Mouse (Mus musculus): ENCODE data around the gene Npl.
"Not testable (repeated sequence)": the region's sequence is repeated elsewhere in the genome, so short reads cannot be mapped to it uniquely, and the experiment has no call there.

Npl gene

DNA sequence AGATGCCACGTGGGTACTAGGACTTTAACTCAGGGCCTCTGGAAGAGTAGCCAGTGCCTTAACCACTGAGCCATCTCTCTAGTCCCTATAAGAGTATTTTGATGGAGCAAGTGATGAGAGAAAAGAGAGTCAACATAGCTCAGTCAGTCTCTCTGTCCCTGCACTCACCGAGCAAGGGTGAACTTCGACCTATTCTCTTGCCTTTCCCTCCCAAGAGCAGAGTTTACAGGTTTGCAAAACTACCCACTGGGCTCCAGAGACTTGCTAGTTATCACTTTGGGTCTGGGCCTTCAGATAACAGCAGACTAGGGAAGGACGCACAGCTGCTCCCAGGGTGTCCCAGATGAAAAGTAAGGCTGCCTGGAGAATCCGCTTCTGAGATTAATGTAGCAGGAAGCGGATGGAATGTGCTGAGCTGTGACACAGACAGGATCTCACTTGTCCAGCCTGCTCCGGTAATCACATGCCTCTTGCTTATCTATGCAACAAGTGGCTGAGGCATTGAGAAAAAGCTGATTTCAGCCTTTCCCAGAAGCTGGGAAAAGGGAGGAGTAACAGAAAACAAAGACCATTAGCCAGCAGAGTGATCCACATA lies 7.0 kb downstream of the Npl start:
- no peak for DNase-seq (ENCODE audit: low read depth in 2 of 2, low spot score in 2 of 2)

DNA sequence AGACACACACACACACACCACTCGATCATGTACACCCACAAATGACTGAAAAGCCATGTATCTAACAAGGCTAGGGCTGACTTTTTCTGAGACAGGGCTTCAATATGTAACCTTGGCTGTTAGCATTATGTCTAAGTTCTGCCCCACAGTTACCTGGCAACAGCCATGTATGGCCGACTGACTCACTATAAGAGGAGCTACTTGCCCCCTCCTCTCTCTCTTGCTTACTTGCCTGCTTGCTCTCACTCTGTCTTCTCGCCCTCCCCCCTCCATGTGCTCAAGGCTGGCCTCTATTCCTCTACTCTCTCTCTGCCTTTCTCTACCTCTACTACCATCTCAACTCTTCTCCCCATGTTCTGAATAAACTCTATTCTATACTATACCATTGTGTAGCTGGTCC lies 9.1 kb downstream of the Npl start:
- DNase-seq (ENCODE audit: low read depth in 2 of 2, low spot score in 2 of 2), result no peak

DNA sequence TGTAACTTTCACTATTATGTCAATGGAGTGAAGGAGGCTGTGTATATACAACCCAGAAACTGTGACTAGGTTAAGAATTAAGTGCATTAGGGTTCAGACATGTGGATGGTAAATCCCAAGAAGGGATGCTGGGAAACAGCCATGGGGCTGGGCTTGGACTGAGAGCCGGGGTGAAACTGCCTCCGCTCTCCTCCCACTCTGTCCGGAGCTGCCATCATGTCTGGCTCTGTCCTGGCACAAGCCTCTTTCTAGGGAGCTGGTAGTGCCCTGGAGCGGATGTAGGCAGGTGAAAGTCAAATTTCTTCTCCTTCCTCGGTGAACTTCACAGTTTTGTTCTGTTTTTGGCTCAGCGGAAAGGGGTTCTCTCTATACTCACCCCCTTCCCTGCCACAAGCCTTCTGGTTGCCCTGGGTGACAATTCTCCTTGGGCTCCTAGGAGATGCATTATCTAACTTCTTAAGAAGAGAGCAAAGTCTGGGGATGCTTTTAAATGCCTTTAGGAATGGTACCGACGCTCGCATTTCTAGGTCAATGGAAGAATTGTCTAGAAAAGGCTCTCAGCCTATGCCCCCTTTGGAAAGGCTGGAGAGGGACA lies 10.0 kb downstream of the Npl start:
- DNase-seq (ENCODE audit: low read depth in 2 of 2, low spot score in 2 of 2), result no peak

DNA sequence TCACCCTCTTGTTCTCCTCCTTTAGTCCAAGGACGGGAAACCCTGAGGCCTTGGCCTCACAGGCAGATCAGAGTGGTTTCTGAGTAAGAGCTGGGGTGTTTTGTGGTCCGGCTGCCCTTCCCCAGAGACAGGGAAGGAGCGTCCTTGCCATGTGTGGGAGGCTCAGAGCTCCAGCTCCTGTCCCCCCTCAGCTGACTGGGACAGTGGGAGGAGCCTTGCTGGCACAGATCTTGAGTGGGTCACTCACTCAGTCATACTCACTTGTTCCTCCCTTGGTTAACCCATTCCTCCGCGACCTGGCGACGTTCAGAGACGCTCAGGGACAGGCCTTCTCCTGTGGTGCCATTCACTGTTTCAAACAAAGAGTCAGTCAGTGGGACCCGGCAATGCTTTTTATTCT lies 14.2 kb downstream of the Npl start:
- no peak for DNase-seq (ENCODE audit: low read depth in 2 of 2, low spot score in 2 of 2)

DNA sequence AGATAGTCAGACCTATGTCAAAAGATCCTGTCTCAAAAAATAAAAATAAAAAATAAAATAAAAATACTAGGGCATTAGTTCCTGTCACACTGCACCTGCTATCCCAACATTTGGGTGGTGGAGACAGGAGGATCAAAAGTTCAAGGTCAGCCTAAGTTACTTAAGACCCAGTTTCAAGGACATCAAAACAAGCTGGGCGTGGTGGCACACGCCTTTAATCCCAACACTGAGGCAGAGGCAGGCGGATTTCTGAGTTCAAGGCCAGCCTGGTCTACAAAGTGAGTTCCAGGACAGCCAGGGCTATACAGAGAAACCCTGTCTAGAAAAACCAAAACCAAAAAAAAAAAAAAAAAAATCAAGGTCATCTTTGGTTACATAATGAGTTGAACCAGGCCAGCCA lies 16.9 kb downstream of the Npl start:
- DNase-seq (ENCODE audit: low read depth in 2 of 2, low spot score in 2 of 2), result not testable (repeated sequence)

DNA sequence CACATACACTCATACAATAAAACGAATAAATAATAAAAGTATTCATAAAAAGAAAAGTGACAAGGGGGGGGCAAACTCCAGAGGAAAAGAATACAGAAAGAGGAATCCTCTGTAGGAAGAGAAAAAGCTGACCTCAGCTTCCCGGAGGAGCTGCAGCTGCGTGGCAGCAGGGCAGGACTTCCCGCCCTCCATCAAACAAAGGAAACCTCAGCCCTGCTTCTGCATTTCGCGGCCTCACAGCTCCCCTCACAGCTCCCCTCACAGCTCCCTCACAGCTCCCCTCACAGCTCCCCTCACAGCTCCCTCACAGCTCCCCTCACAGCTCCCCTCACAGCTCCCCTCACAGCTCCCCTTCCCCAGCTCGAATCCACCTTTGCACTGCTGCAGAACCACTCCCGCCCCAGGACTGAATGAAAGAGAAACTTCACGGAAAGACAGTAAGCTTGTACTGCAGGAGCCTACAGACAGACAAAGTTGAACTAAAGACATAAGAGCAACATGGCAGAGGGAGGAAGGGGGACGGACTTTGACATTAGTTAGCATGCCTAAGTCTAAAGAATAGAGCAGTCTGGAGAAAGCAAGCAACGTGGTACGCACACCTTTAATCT lies 17.5 kb downstream of the Npl start:
- DNase-seq (ENCODE audit: low read depth in 2 of 2, low spot score in 2 of 2), result no peak

DNA sequence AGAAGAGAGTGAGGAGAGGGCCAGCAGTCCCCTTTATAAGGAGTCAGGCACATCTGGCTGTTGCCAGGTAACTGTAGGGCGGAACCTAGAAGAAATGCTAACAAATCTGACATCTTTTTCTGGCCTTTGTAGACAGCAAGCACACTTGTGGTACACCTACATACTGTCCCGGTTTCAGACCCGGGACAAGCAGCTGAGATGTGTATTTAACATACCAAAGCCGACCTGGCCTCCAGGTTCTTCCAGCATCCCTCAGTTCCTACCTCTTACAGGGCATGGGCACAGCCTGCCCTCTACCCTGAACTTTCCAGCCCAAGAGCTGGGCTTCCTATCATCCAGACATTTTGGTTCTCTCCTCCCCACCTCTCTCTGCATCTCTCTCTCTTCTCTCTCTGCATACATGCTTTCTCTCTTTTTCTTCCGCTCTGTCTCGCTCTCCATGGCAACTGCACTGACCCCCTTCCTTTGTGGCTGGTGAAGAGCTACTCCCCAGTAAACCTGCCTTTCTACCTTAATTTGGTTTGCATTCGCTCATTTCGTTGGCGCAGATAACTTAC lies 18.1 kb downstream of the Npl start:
- DNase-seq (ENCODE audit: low read depth in 2 of 2, low spot score in 2 of 2), result no peak

DNA sequence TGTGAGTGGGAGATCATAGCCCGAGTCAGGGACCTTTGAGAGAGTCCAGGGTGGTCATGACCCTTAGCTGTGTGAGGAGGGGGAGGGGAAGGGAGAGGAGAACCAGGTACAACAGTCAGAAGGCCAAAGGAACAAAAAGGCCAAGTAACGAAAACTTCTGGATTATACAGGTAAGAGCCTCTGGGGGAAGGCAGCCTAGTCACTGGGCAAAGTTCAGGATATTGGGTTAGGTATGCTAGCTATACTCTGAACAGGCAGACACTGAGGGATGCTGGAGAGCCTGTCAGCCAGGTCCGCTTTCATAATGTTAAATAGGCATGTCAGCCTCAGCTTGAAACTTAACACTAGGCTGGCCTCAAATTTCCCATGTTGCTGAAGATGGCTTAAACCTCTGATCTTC lies 27.7 kb downstream of the Npl start:
- DNase-seq (ENCODE audit: low read depth in 2 of 2, low spot score in 2 of 2), result no peak

DNA sequence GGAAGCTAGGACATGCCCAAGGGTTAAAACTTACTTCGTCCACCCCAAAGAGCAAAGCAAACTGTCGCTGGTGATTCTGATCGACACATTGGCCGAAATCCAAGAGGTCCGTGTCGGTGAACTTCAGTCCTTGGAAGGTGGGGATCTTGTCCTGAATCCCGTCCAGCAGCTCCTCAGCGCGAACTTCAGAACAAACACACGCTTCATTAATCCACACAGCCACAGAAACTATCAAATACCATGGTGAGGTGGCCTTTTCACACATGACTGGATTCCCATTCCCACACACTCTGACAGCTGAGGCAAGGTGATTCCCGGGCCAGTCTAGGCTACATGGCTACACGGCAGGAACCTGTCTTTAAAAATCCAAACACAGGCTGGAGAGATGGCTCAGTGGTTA lies 34.5 kb downstream of the Npl start:
- DNase-seq (ENCODE audit: low read depth in 2 of 2, low spot score in 2 of 2), result no peak

DNA sequence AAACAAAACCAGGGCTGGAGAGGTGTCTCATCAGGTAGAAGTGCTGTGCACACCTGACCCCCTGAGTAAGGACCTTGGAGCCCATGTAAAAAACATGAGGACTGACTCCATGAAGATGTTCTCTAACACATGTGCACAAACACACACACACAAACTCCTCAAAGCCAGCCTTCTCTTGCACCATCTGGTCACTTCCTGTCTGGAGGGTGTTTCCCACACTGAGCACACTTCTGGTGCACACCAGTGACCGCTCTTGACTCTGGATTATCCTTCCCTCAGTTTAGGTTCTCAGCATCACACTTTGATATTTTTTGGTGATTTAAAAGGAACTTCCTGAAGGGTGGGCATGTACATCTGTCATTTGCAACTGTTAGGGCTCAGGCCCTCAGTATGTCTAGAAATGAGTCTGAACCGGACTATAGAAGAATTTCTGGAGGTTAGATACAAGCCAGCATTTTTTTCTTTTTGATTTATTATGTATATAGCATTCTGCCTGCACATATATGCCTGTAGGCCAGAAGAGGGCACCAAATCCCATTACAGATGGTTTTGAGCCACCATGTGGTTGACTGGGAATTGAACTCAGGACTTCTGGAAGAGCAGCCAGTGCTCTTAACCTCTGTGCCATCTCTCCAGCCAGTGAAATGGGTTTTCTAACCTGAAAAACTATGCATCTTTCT lies 39.4 kb downstream of the Npl start:
- no peak for DNase-seq (ENCODE audit: low read depth in 2 of 2, low spot score in 2 of 2)

DNA sequence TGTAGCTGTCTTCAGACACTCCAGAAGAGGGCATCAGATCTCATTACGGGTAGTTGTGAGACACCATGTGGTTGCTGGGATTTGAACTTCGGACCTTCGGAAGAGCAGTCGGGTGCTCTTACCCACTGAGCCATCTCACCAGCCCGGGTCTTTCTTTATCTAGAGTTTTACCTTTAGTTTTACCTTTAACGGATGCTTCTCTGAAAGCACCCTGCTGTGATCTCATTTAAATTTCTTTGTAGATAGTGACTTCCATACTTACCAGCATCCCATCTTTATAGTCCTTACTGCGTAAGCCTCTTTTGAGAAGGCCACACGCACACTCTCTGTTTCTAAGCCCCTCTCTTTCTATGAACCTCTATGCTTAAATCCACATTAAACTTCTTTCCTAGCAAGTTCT lies 40.3 kb downstream of the Npl start:
- not testable (repeated sequence) for DNase-seq (ENCODE audit: low read depth in 2 of 2, low spot score in 2 of 2)

DNA sequence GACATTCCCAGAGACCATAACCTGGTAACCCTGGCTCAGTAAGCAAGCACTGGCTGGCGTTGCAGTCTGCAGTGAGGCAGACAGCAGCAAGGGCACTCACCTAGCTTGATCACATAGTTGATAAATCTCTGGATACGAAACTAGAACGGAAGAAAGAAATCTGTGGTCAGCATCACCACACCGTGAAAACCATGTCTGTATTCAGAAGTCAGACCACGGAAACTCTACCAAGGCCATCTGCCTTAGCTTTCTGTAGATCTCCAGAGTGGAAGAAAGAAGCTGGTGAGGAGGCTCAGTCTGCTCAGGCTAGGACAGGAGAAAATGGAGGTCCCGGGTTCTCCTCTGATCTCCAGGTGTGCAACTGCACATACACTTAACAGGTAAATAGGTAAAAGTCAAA lies 40.8 kb downstream of the Npl start:
- DNase-seq (ENCODE audit: low read depth in 2 of 2, low spot score in 2 of 2), result no peak

DNA sequence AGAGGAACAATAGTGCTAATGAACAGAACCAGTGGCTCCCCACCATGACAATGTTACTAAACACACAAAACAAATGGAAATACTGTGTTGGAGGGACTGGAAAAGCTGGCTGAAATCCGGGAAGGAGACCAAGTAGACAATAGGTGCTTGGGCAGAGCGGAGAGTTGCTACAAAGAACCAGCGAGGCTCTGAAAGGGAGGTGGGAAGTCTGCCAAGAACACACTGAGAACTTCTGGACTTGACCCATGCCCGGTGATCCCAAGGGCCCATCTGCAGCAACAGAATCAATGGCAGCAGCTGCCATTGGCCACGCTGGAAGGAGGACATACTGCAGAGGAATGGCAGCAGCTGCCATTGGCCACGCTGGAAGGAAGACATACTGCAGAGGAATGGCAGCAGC lies 43.6 kb downstream of the Npl start:
- DNase-seq (ENCODE audit: low read depth in 2 of 2, low spot score in 2 of 2), result no peak

DNA sequence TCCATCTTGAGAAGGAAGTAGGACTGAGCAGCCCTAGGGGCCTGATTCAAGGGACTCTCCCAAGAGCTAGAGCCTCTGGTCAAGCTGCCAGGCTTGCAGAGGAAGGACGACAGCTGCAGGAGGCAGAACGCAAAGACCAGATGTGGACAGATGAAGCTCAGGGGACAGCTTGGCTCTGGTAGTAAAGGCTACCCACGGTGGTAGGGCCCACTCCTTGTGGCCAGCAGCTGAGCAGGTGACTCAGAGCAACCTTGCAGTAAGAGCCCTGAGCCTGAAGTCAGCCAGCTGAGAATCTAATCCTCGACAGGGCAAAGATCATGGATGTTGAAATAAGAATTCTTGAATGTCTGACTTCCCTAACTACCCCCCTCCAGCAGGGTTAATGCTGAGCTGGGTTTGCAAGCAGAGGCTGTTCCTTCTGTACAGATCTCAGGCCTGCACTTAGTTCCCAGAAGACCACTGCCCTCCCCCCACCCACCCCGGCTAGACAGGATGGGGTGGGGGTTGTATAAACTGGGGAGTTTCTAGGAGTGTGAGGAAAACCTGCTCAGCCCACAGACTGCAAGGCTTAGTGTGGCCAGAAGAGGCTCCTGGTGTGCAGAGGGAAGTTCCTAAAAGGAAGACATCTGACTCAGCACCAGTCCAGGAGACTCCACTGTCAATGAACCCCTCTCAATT lies 48.1 kb downstream of the Npl start:
- DNase-seq (ENCODE audit: low read depth in 2 of 2, low spot score in 2 of 2), result no peak

DNA sequence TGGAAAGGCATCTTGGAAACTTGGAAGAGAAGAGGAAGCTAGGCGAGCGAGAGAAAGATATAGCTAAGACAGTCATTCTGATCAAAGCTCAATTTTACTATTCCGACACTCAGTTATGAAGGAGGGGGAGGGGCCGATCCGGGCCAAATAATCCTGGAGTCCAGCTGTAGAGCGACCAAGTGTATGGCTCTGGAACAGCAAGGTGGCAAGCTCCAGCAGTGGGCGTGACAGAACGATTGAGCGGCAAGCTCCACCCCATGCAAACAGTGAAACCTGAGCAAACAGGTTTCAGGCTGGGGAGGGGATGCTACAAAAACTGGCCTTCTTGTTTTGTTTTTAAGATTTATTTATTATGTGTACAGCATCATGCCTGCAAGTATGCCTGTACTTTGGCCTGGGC lies 49.8 kb downstream of the Npl start:
- no peak for DNase-seq (ENCODE audit: low read depth in 2 of 2, low spot score in 2 of 2)

DNA sequence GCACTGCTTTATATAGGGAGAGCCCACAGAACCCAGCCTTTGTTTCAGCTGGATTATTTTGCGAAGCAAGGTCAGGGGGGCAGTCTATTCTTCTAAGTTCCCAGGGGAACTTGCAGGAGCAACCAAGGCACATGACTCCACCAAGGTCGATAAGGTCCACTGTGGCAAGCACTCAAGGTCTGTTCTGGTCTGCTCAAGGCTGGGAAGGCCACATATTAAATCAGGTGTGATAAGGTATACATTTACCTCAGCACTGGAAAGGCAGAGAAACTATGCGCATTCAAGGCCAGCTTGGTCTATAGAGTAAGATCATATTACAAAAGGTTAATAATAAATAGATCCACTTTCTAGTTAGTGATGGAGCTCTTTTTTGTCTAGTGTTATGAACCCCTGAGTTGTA lies 53.8 kb downstream of the Npl start:
- DNase-seq (ENCODE audit: low read depth in 2 of 2, low spot score in 2 of 2), result no peak

DNA sequence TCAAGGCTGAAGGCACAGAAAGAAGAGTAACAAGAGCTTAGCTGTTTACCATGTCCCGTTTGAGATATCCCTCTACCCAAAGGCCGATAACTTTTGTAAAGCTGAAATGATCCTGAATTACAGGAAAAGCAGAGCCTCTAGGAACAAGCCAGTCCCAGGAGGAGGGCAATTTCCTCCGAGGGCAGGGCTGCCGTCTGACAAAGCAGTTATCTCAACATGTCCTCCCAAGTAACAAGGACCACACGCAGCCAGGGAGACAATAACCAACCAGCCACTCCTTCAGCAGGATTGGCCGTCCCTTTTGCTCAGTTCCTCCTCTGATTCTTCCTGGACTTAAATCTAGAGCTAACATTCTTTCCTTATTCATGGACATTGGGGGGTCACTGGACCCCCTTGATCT lies 55.9 kb downstream of the Npl start:
- no peak for DNase-seq (ENCODE audit: low read depth in 2 of 2, low spot score in 2 of 2)

DNA sequence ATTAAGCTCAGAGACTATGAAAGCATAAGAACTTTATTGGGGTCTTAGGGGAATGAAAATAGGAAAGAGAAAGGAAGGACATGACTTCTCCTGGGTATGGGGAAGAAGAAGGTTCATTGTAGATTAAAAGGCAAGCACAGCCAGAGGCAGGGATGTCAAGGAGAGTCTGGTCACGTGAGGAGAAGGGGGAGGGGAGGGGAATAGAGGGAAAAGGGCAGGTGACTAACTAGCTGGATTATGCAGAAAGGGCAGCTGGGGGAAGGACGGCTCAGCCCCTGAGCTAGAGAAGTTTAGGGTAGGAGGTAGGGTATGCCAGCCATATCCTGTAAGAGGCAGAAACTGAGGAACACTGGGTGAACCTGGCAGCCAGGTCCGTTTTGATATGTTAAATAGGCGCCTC lies 56.5 kb downstream of the Npl start:
- DNase-seq (ENCODE audit: low read depth in 2 of 2, low spot score in 2 of 2), result no peak

DNA sequence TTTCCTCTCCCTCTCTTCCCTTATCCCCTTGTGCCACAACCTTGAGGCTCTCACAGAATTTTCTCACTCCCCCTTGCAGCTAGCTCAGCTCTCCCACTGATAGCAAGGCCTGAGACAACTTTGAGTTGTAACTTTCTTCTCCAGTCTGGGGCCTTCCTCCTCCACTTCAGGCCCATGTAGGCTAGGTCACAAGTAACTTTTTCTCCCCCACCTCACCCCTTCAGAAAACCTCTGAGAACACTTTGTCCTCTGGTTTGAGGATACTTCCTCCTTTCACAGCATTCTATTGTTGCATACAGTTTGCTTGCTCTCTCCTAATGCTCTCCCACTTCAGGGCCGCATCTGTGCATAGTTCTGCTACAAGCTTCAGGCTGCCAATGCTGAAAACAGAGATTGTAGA lies 58.0 kb downstream of the Npl start:
- no peak for DNase-seq (ENCODE audit: low read depth in 2 of 2, low spot score in 2 of 2)

DNA sequence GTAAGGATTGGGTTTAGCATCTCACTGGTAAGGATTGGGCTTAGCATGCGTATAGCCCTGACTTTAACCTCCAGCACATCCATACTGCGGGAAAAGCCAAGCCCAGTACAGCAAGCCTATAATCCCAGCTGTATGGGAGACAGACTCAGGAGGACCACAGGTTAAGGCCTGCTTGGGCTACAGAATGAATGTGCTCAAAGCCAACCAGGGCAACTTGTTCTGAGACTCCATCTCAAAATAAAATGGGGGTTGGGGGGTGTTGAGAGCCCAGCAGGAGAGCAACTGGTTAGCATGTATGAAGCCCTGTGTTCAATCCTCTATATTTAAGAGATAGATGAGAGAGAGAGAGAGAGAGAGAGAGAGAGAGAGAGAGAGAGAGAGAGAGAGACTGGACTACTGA lies 58.5 kb downstream of the Npl start:
- DNase-seq (ENCODE audit: low read depth in 2 of 2, low spot score in 2 of 2), result no peak

DNA sequence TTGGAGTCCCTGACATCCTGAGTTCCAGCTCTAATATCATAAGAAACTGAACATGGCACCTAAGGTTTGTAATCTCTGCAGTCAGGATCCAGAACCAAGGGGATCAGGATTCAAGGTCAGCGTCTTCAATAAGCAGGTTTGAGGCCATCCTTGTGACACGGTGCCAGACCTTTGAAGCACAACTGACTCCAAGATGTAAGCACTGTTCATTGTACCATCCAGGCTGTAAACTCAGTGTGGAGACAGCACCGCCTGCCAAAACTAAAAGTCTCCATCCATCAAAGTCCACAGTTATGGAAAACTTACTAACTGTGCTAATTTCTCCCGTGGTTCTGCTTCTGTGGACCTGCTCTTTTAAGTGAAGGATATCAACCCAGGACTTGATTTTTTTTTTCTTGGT lies 59.9 kb downstream of the Npl start:
- no peak for DNase-seq (ENCODE audit: low read depth in 2 of 2, low spot score in 2 of 2)

DNA sequence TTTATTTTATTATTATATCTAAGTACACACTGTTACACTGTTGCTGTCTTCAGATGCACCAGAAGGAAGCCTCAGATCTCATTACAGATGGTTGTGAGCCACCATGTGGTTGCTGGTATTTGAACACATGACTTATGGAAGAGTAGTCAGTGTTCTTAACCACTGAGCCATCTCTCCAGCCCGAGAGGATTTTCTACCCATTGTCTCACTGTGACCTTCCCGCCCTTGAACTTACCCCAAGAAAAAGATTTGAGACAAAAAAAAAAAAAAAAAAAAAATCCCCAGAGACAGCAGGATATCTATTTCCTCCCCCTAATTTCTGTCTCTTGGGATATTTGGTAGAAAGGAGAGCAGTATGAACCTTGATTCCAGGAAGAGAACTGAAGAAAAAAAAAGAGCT lies 60.3 kb downstream of the Npl start:
- no peak for DNase-seq (ENCODE audit: low read depth in 2 of 2, low spot score in 2 of 2)
